Mouse (Mus musculus) layer of hippocampus, adult 18-20 months (tissue): ENCODE data around the gene Btnl9. TPM values are rescaled to one million over a fixed set of nuclear protein-coding genes. Genes with fewer than 3 reads are reported as not detected.
"Not testable (repeated sequence)": the region's sequence is repeated elsewhere in the genome, so short reads cannot be mapped to it uniquely, and the experiment has no call there.

ENCODE experiments used
- DNase-seq, 2 experiments: peaks; one replicate each; pipeline ENCODE4 v3.0.0; 2022; ENCODE audit warnings: low spot score in 2 of 2
- total RNA-seq, 2 experiments: library from RNA; stranded (reverse); gene quantifications; 2 replicates each; pipeline ENCODE4 v1.2.3; 2021

Gene Btnl9
- total RNA-seq, 2 experiments from 2014 or later, result not detected

- no peak for DNase-seq
Measured at GRCm38 (mm10) chr11:49183172-49183571, 3.8 kb downstream of the Btnl9 start.

- DNase-seq, result not testable (repeated sequence)
Measured at GRCm38 (mm10) chr11:49176047-49176779, 10.7 kb downstream of the Btnl9 start.

- no peak for DNase-seq
Measured at GRCm38 (mm10) chr11:49175345-49175744, 11.6 kb downstream of the Btnl9 start.

- no peak for DNase-seq
Measured at GRCm38 (mm10) chr11:49170576-49170975, 16.4 kb downstream of the Btnl9 start.

GRCm38 (mm10) chr11:49168839-49169611, 17.9 kb downstream of the Btnl9 start:
- peak in 1 of 2 experiments; percentile 2 for DNase-seq

- DNase-seq, result no peak
Measured at GRCm38 (mm10) chr11:49156821-49157814, 29.8 kb downstream of the Btnl9 start.

GRCm38 (mm10) chr11:49154077-49154476, 32.9 kb downstream of the Btnl9 start, which contains the start of gene Olfr1394:
Olfr1394 (plus strand) TSS chr11:49154377.
- no peak for DNase-seq

- no peak for DNase-seq
Measured at GRCm38 (mm10) chr11:49141974-49142373, 45.0 kb downstream of the Btnl9 start, which contains the start of gene Olfr1395. Olfr1395 (plus strand) TSS chr11:49142274.

GRCm38 (mm10) chr11:49124169-49124568, 62.8 kb downstream of the Btnl9 start:
- no peak for DNase-seq

GRCm38 (mm10) chr11:49119635-49120034, 67.3 kb downstream of the Btnl9 start:
- no peak for DNase-seq

Other genes starting within 250 kb of the Btnl9 start
- 1 to 10 TPM in 1 of 2 experiments, under 1 TPM in 1; 0.84 to 1.7 TPM for gene Psme2b, start 241.0 kb downstream of the Btnl9 start, total RNA-seq
- not detected for gene Olfr56, start 208.3 kb downstream of the Btnl9 start, total RNA-seq
- under 1 TPM; 0.96 to 0.99 TPM for gene 9930111J21Rik1, start 207.8 kb downstream of the Btnl9 start, total RNA-seq
- gene Gm12185, start 194.9 kb downstream of the Btnl9 start, total RNA-seq, result under 1 TPM; 0.12 to 0.18 TPM
- 1 to 10 TPM in 1 of 2 experiments, under 1 TPM in 1; 0.22 to 1.1 TPM for gene Tgtp1, start 193.0 kb downstream of the Btnl9 start, total RNA-seq
- 1 to 10 TPM; 1.1 to 1.4 TPM for gene 9930111J21Rik2, start 135.9 kb downstream of the Btnl9 start, total RNA-seq
- gene Tgtp2, start 123.0 kb downstream of the Btnl9 start, total RNA-seq, result not detected
- gene Ifi47, start 110.6 kb downstream of the Btnl9 start, total RNA-seq, result under 1 TPM; 0.40 to 0.51 TPM
- not detected for gene Olfr1396, start 72.3 kb downstream of the Btnl9 start, total RNA-seq
- not detected for gene Olfr1395, start 44.9 kb downstream of the Btnl9 start, total RNA-seq
- not detected for gene Olfr1394, start 32.8 kb downstream of the Btnl9 start, total RNA-seq
- gene Zfp62, start 16.1 kb upstream of the Btnl9 start, total RNA-seq, result 10 to 100 TPM; 48.6 to 49.6 TPM
- gene Mgat1, start 57.0 kb upstream of the Btnl9 start, total RNA-seq, result 10 to 100 TPM; 56.0 to 60.7 TPM
- gene Olfr1393, start 91.1 kb upstream of the Btnl9 start, total RNA-seq, result not detected
- gene Olfr1392, start 98.1 kb upstream of the Btnl9 start, total RNA-seq, result under 1 TPM in 1 of 2 experiments, not detected in 1; 0.10 TPM
- gene Olfr10, start 117.6 kb upstream of the Btnl9 start, total RNA-seq, result not detected
- not detected for gene Olfr1391, start 135.6 kb upstream of the Btnl9 start, total RNA-seq
- not detected for gene Olfr1390, start 148.0 kb upstream of the Btnl9 start, total RNA-seq
- gene Olfr1389, start 235.9 kb upstream of the Btnl9 start, total RNA-seq, result not detected
- under 1 TPM; 0.43 to 0.47 TPM for gene Olfr1388, start 249.5 kb upstream of the Btnl9 start, total RNA-seq